Mouse (Mus musculus) C2C12 (cell line): ENCODE data around the gene Gtf2ird2. TPM values are rescaled to one million over a fixed set of nuclear protein-coding genes. Genes with fewer than 3 reads are reported as not detected.

Source experiments
- H3K27me3 ChIP-seq: one replicate; pipeline ENCODE4 v1.6.1; 2011; ENCODE audit not compliant: control insufficient read depth, insufficient read depth, insufficient read length
- H3K36me3 ChIP-seq: one replicate; pipeline ENCODE4 v1.6.1; 2011; ENCODE audit not compliant: control insufficient read depth, insufficient read depth
- H3K4me3 ChIP-seq: one replicate; pipeline ENCODE4 v1.5.1; 2011; ENCODE audit warnings: mild to moderate bottlenecking, control low read depth; ENCODE audit not compliant: poor library complexity, insufficient read depth, severe bottlenecking
- H3K79me2 ChIP-seq: one replicate; pipeline ENCODE4 v1.6.1; 2011; ENCODE audit not compliant: control insufficient read depth, insufficient read depth
- H3K79me3 ChIP-seq: one replicate; pipeline ENCODE4 v1.6.1; 2011; ENCODE audit warnings: low read depth, control low read depth
- H3ac ChIP-seq: one replicate; pipeline ENCODE3; 2011; ENCODE audit warnings: low read depth; ENCODE audit not compliant: control insufficient read depth, insufficient read length
- CEBPB ChIP-seq: IDR thresholded peaks from one replicate; pipeline ENCODE4 v1.6.1; 2011; ENCODE audit warnings: low read depth, mild to moderate bottlenecking, control low read depth, moderate library complexity
- CTCF ChIP-seq: IDR thresholded peaks from one replicate; pipeline ENCODE4 v1.5.1; 2011; ENCODE audit not compliant: control insufficient read depth, insufficient read depth, insufficient read length
- FOSL1 ChIP-seq: IDR thresholded peaks from one replicate; pipeline ENCODE4 v1.8.0; 2011; ENCODE audit warnings: mild to moderate bottlenecking, low read length; ENCODE audit not compliant: poor library complexity, insufficient read depth, severe bottlenecking
- MAX ChIP-seq: IDR thresholded peaks from one replicate; pipeline ENCODE4 v1.6.1; 2011; ENCODE audit warnings: mild to moderate bottlenecking, control low read depth
- MYOD1 ChIP-seq: IDR thresholded peaks from one replicate; pipeline ENCODE4 v1.6.1; 2011; ENCODE audit warnings: low read depth; ENCODE audit not compliant: control insufficient read depth, insufficient read length
- MYOG ChIP-seq: IDR thresholded peaks from one replicate; pipeline ENCODE4 v1.6.1; 2011; ENCODE audit not compliant: control insufficient read depth, insufficient read length; ENCODE audit errors: extremely low read depth
- USF1 ChIP-seq: IDR thresholded peaks from one replicate; pipeline ENCODE4 v1.6.1; 2011; ENCODE audit warnings: low read depth, mild to moderate bottlenecking, control low read depth, moderate library complexity
- polyA plus RNA-seq: library from polyadenylated mRNA; unstranded; fragments of >200 nt; fragmentation: generic; extraction: Trizol; gene quantifications from one replicate; pipeline ENCODE4 v1.2.1, GENCODE M21; 2012; ENCODE audit warnings: missing spikeins

Gene Gtf2ird2
- polyA plus RNA-seq, 1 experiment, result 4.2 TPM

GRCm38 (mm10) chr5:134241831-134242230 lies 58.0 kb downstream of the Gtf2ird2 start:
- no peak overlapping the region for H3ac ChIP-seq
- no peak for TF ChIP-seq CEBPB
- no peak for TF ChIP-seq MAX
- no peak for TF ChIP-seq MYOG
- no peak for TF ChIP-seq USF1
- TF ChIP-seq FOSL1, result no peak
- no peak for TF ChIP-seq CTCF
- TF ChIP-seq MYOD1, result no peak
- no peaks in the 10 kb centered on the region for H3K79me3 ChIP-seq
- no peaks in the 10 kb centered on the region for H3K79me2 ChIP-seq
- no peaks in the 10 kb centered on the region for H3K27me3 ChIP-seq
- no peak overlapping the region for H3K4me3 ChIP-seq
- peaks cover 91% of the 10 kb centered on the region for H3K36me3 ChIP-seq

GRCm38 (mm10) chr5:134243661-134244436 lies 60.0 kb downstream of the Gtf2ird2 start:
- Histone ChIP-seq H3K79me3 (no peaks in the 10 kb centered on the region), H3K79me2 (no peaks in the 10 kb centered on the region), H3K27me3 (no peaks in the 10 kb centered on the region), H3K4me3 (no peak overlapping the region), H3ac (no peak overlapping the region), H3K36me3 (peaks cover 92% of the 10 kb centered on the region)
- no peak for TF ChIP-seq CTCF
- no peak for TF ChIP-seq CEBPB
- no peak for TF ChIP-seq USF1

GRCm38 (mm10) chr5:134244890-134245289 lies 61.1 kb downstream of the Gtf2ird2 start:
- H3K79me3 ChIP-seq, result no peaks in the 10 kb centered on the region
- no peaks in the 10 kb centered on the region for H3K79me2 ChIP-seq
- TF ChIP-seq MYOD1 (no peak), CTCF (no peak), FOSL1 (no peak), MAX (no peak), CEBPB (no peak), USF1 (no peak), MYOG (no peak)
- peaks cover 92% of the 10 kb centered on the region for H3K36me3 ChIP-seq
- H3K4me3 ChIP-seq, result no peak overlapping the region
- H3ac ChIP-seq, result no peak overlapping the region
- H3K27me3 ChIP-seq, result no peaks in the 10 kb centered on the region

- Histone ChIP-seq H3K36me3 (peaks cover 87% of the 10 kb centered on the region), H3K27me3 (no peaks in the 10 kb centered on the region), H3ac (no peak overlapping the region), H3K4me3 (no peak overlapping the region), H3K79me3 (no peaks in the 10 kb centered on the region), H3K79me2 (no peaks in the 10 kb centered on the region)
- TF ChIP-seq USF1 (no peak), MYOG (no peak), MYOD1 (no peak), CEBPB (no peak), CTCF (no peak), FOSL1 (no peak), MAX (no peak)
These were observed 62.3 kb downstream of the Gtf2ird2 start for GRCm38 (mm10) chr5:134246146-134246545.

GRCm38 (mm10) chr5:134248608-134249244 lies 64.9 kb downstream of the Gtf2ird2 start:
- Histone ChIP-seq H3K27me3 (no peaks in the 10 kb centered on the region), H3K4me3 (no peak overlapping the region), H3K79me2 (no peaks in the 10 kb centered on the region), H3K36me3 (peaks cover 80% of the 10 kb centered on the region), H3K79me3 (no peaks in the 10 kb centered on the region), H3ac (no peak overlapping the region)
- TF ChIP-seq MAX (peak; percentile 32), CEBPB (no peak), USF1 (no peak), MYOG (no peak), MYOD1 (no peak), CTCF (no peak)

GRCm38 (mm10) chr5:134249245-134249649 lies 65.4 kb downstream of the Gtf2ird2 start:
- no peak for TF ChIP-seq CTCF
- TF ChIP-seq USF1, result no peak
- no peak for TF ChIP-seq MYOG
- TF ChIP-seq MAX, result no peak
- no peak for TF ChIP-seq FOSL1
- TF ChIP-seq MYOD1, result no peak
- no peak for TF ChIP-seq CEBPB
- H3K4me3 ChIP-seq, result no peak overlapping the region
- peak overlapping the region; percentile 30 for H3ac ChIP-seq
- no peaks in the 10 kb centered on the region for H3K27me3 ChIP-seq
- H3K36me3 ChIP-seq, result peaks cover 78% of the 10 kb centered on the region
- no peaks in the 10 kb centered on the region for H3K79me3 ChIP-seq
- H3K79me2 ChIP-seq, result no peaks in the 10 kb centered on the region
